7 mouse cellular contexts compared by ENCODE assay signal in genomic region chr12:16800259-16800958, GRCm38 (mm10). TPM values are rescaled to one million over a fixed set of nuclear protein-coding genes. Genes with fewer than 3 reads are reported as not detected.
DNase-seq lines count a peak whose midpoint lies in the region; ATAC-seq lines count a peak whose summit lies in the region.

Gene Greb1, minus strand, starts transcription at chr12:16800886.

- H3K27ac ChIP-seq in liver, embryonic 16.5 days (ENCODE audit: low read length): no peak within 1 kb of the TSS

- H3K4me3 ChIP-seq in liver, embryonic 16.5 days (ENCODE audit: low read depth, low read length): peak within 1 kb of the TSS; percentile 49

- no peak within 1 kb of the TSS for H3K9ac ChIP-seq in liver, embryonic 16.5 days (ENCODE audit: low read depth, low read length)

- H3K36me3 ChIP-seq in liver, embryonic 16.5 days (ENCODE audit: control insufficient read depth, insufficient read depth): no peaks in the 10 kb centered on the region

- 1% methylated on average over 49 of the region's 53 CpGs for WGBS in liver, embryonic 16.5 days (ENCODE audit: insufficient replicate concordance)

- DNase-seq in ovary, postnatal 36 days (ENCODE audit: low spot score): peak; percentile 60
- DNase-seq in ovary, postnatal 14 days (ENCODE audit: low spot score): no peak
- peak; percentile 78 for DNase-seq in embryo, embryonic 10.5 days (ENCODE audit: low spot score)
- DNase-seq in heart, postnatal 14 days: peak; percentile 17 to 24
- DNase-seq in yolk sac, embryonic 10.5 days (ENCODE audit: low spot score): peak; percentile 84
- DNase-seq in layer of hippocampus, adult 9-10 months (ENCODE audit: low spot score): no peak

- ATAC-seq in liver, embryonic 16.5 days (ENCODE audit: low read depth): peak; percentile 47

- intact Hi-C loops in heart, postnatal 14 days (cut with DNase I): loop anchor here (5.0 kb wide), 3 partner anchors 43 to 547 kb away; partner anchors contain the start of gene Nol10

- no peaks in the 10 kb centered on the region for H3K4me1 ChIP-seq in liver, embryonic 16.5 days (ENCODE audit: control insufficient read depth, low read depth, low read length)

- H3K27me3 ChIP-seq in liver, embryonic 16.5 days (ENCODE audit: control insufficient read depth, insufficient read depth, low read depth, low read length): peaks cover 20% of the 10 kb centered on the region

- no peaks in the 10 kb centered on the region for H3K9me3 ChIP-seq in liver, embryonic 16.5 days (replicated peaks; ENCODE audit: control insufficient read depth, low read length)

- H3K4me2 ChIP-seq in liver, embryonic 16.5 days (ENCODE audit: low read depth, low read length): peak within 1 kb of the TSS; percentile 59

RNA-seq across cellular contexts. Expression of gene Greb1, which starts in this region (rescaled TPM):
- total RNA-seq in heart, postnatal 14 days (2021): under 1 TPM; 0.19 to 0.90 TPM
- polyA plus RNA-seq in liver, embryonic 16.5 days (2015; fragmentation: Nextera tagmentation; extraction: Ambion mirVana): 0.56 and 0.92 TPM in 2 replicates

Comparison
In these comparisons a context has a peak if more than half of its experiments do, and no peak if none do; other contexts are left out.
1. DNase-seq: peak in ovary, postnatal 36 days (single experiment), embryo, embryonic 10.5 days (single experiment) and yolk sac, embryonic 10.5 days (single experiment); none in ovary, postnatal 14 days (single experiment) and layer of hippocampus, adult 9-10 months (single experiment).
2. Peak in DNase-seq in heart, postnatal 14 days; RNA of the gene not detected or under 1 TPM.
3. Peak in ATAC-seq, H3K4me3 ChIP-seq and H3K4me2 ChIP-seq in liver, embryonic 16.5 days; RNA of the gene not detected or under 1 TPM.